Mouse (Mus musculus) forebrain, embryonic 15.5 days (tissue): ENCODE measurements around the gene Elmo3. TPM values are rescaled to one million over a fixed set of nuclear protein-coding genes. Genes with fewer than 3 reads are reported as not detected.

Source experiments
- ATAC-seq: fragments of 200-750 bp; cut with Nextera tagmentation; replicated peaks from 2 replicates; pipeline ENCODE4 v1.8.0; 2017; ENCODE audit warnings: mild to moderate bottlenecking, moderate TSS enrichment, moderate library complexity
- H3K27ac ChIP-seq: fragments of 300-500 bp; sonication (generic); replicated peaks from 2 replicates; pipeline ENCODE4 v1.5.1; 2015; ENCODE audit warnings: mild to moderate bottlenecking, inconsistent platforms
- H3K27me3 ChIP-seq: fragments of 300-500 bp; sonication (generic); 2 replicates; pipeline ENCODE4 v1.6.1; 2015; ENCODE audit warnings: inconsistent platforms
- H3K36me3 ChIP-seq: fragments of 300-500 bp; sonication (generic); 2 replicates; pipeline ENCODE4 v1.6.1; 2015; ENCODE audit warnings: mild to moderate bottlenecking, inconsistent platforms
- H3K4me1 ChIP-seq: fragments of 300-500 bp; sonication (generic); 2 replicates; pipeline ENCODE4 v1.6.1; 2015; ENCODE audit warnings: inconsistent platforms
- H3K4me2 ChIP-seq: fragments of 300-500 bp; sonication (generic); replicated peaks from 2 replicates; pipeline ENCODE4 v1.6.1; 2015; ENCODE audit warnings: mild to moderate bottlenecking, inconsistent platforms
- H3K4me3 ChIP-seq: fragments of 300-500 bp; sonication (generic); 2 replicates; pipeline ENCODE4 v1.5.1; 2015; ENCODE audit warnings: mild to moderate bottlenecking, inconsistent platforms
- H3K9ac ChIP-seq: fragments of 300-500 bp; sonication (generic); replicated peaks from 2 replicates; pipeline ENCODE4 v1.6.1; 2015; ENCODE audit warnings: mild to moderate bottlenecking, inconsistent platforms
- H3K9me3 ChIP-seq: fragments of 300-500 bp; sonication (generic); 2 replicates; pipeline ENCODE4 v1.6.1; 2016; ENCODE audit warnings: inconsistent platforms
- WGBS: fragments of 180-500 bp; shearing (Covaris S2); methylation state at CpG from one replicate; pipeline ENCODE4 v1.1.7; 2015; ENCODE audit warnings: mixed read lengths; 5-methylcytosine and 5-hydroxymethylcytosine counted together
- polyA plus RNA-seq: library from polyadenylated mRNA; unstranded; fragments of >200 nt; fragmentation: Nextera tagmentation; extraction: Ambion mirVana; gene quantifications from 2 replicates; pipeline ENCODE4 v1.2.1, GENCODE M21; 2015

Elmo3 gene
- polyA plus RNA-seq, 1 experiment from 2014 or later = 0.98 TPM

- peaks cover 12% of the 10 kb centered on the region for H3K36me3 ChIP-seq
- H3K4me1 ChIP-seq = peaks cover 19% of the 10 kb centered on the region
- WGBS = 94% methylated on average over 4 of the region's 4 CpGs
- no peak overlapping the region for H3K9ac ChIP-seq
- no peak overlapping the region for H3K4me2 ChIP-seq
- no peaks in the 10 kb centered on the region for H3K27me3 ChIP-seq
- H3K27ac ChIP-seq = no peak overlapping the region
- no peak overlapping the region for H3K4me3 ChIP-seq
- no peaks in the 10 kb centered on the region for H3K9me3 ChIP-seq
- no peak for ATAC-seq
These were observed 17.8 kb downstream of the Elmo3 start for GRCm38 (mm10) chr8:105323183-105323582.

DNA sequence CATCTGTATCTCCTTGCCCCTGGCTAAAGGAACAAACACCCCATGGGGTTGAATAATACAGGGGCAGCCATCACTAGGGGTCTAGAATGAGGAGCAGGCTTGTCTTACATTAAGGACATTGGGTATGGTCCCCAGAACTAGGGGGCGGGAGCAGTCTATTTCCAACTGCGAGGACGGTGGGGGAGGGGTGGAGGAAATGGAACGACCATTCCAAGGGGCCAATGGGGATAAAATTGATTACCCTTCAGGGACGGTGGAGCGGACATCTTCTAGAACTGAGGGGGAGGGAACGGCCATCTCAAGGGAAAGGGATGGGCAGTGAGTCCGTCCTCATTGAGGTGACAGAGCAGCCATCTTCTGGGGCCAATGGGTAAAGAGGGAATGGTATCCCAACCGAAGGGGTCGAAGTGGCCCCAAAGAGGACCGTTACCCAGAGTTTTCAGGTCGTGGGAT lies 20.3 kb downstream of the Elmo3 start:
- Histone ChIP-seq H3K27me3 (no peaks in the 10 kb centered on the region), H3K36me3 (peaks cover 33% of the 10 kb centered on the region), H3K9ac (peak overlapping the region; percentile 69), H3K4me2 (peak overlapping the region; percentile 79), H3K9me3 (no peaks in the 10 kb centered on the region), H3K4me3 (peak overlapping the region; percentile 62), H3K4me1 (peaks cover 19% of the 10 kb centered on the region), H3K27ac (peak overlapping the region; percentile 41; the same call in 1 of the 2 replicates)
- peak; percentile 63; the same call in 1 of the 2 replicates for ATAC-seq
- WGBS = under 1% methylated on average over 12 of the region's 12 CpGs

- Histone ChIP-seq H3K27ac (peak within 1 kb of the TSS; percentile 77), H3K4me3 (peak within 1 kb of the TSS; percentile 62), H3K4me1 (peaks cover 19% of the 10 kb centered on the region), H3K9me3 (no peaks in the 10 kb centered on the region), H3K27me3 (no peaks in the 10 kb centered on the region), H3K36me3 (peaks cover 38% of the 10 kb centered on the region), H3K4me2 (peak within 1 kb of the TSS; percentile 79), H3K9ac (peak within 1 kb of the TSS; percentile 69)
- WGBS = 0% methylated on average over 36 of the region's 36 CpGs
- ATAC-seq = peak; percentile 94
These were observed 20.8 kb downstream of the Elmo3 start, which contains the start of the genes Lrrc29 and Tmem208 for GRCm38 (mm10) chr8:105326141-105326672. Lrrc29 (minus strand) TSS chr8:105326278. Tmem208 (plus strand) TSS chr8:105326354.

GRCm38 (mm10) chr8:105326968-105327367 lies 21.6 kb downstream of the Elmo3 start:
- no peaks in the 10 kb centered on the region for H3K27me3 ChIP-seq
- H3K4me2 ChIP-seq = peak overlapping the region; percentile 69
- no peaks in the 10 kb centered on the region for H3K9me3 ChIP-seq
- peaks cover 19% of the 10 kb centered on the region for H3K4me1 ChIP-seq
- H3K36me3 ChIP-seq = peaks cover 40% of the 10 kb centered on the region
- peak overlapping the region; percentile 55 for H3K9ac ChIP-seq
- peak overlapping the region; percentile 62 for H3K4me3 ChIP-seq
- no peak; the same call in 1 of the 2 replicates for ATAC-seq
- H3K27ac ChIP-seq = peak overlapping the region; percentile 77; the same call in 1 of the 2 replicates
- WGBS = 38% methylated on average over 6 of the region's 6 CpGs

GRCm38 (mm10) chr8:105330325-105330724 lies 24.9 kb downstream of the Elmo3 start:
- H3K27me3 ChIP-seq = no peaks in the 10 kb centered on the region
- H3K4me1 ChIP-seq = peaks cover 13% of the 10 kb centered on the region
- 94% methylated on average over 12 of the region's 12 CpGs for WGBS
- H3K27ac ChIP-seq = no peak overlapping the region
- ATAC-seq = no peak
- no peak overlapping the region for H3K9ac ChIP-seq
- H3K4me3 ChIP-seq = no peak overlapping the region
- no peak overlapping the region for H3K4me2 ChIP-seq
- H3K36me3 ChIP-seq = peaks cover 44% of the 10 kb centered on the region
- no peaks in the 10 kb centered on the region for H3K9me3 ChIP-seq

- no peak overlapping the region for H3K9ac ChIP-seq
- peaks cover 44% of the 10 kb centered on the region for H3K36me3 ChIP-seq
- H3K27ac ChIP-seq = no peak overlapping the region
- no peak overlapping the region for H3K4me2 ChIP-seq
- no peaks in the 10 kb centered on the region for H3K9me3 ChIP-seq
- H3K27me3 ChIP-seq = no peaks in the 10 kb centered on the region
- no peak for ATAC-seq
- peaks cover 9% of the 10 kb centered on the region for H3K4me1 ChIP-seq
- 96% methylated on average over 22 of the region's 22 CpGs for WGBS
- no peak overlapping the region for H3K4me3 ChIP-seq
These were observed 26.1 kb downstream of the Elmo3 start for GRCm38 (mm10) chr8:105331469-105331868.

GRCm38 (mm10) chr8:105331931-105332330 lies 26.5 kb downstream of the Elmo3 start:
- peaks cover 44% of the 10 kb centered on the region for H3K36me3 ChIP-seq

DNA sequence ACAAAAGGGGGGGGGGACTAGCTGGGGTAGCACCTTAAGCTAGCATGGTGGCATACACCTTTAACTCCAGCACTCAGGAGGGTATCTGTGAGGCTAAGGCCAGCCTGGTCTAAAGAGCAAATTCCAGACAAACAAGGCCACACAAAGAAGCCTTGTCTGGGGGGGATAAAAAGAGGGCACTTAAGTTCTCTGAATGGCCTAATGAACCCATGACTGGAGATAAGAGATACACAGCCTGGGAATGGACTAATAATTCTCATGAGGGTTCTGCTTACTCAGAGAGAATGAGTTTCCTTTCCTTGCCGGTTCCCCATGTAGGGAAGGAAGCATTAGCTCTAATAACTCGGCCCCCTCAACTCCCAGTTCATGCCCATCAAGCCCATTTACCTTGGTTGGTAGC lies 27.1 kb downstream of the Elmo3 start:
- WGBS = 69% methylated on average over 2 of the region's 2 CpGs
- H3K9ac ChIP-seq = no peak overlapping the region
- H3K9me3 ChIP-seq = no peaks in the 10 kb centered on the region
- no peak overlapping the region for H3K27ac ChIP-seq
- no peak for ATAC-seq
- peaks cover 44% of the 10 kb centered on the region for H3K36me3 ChIP-seq
- H3K4me3 ChIP-seq = no peak overlapping the region
- no peaks in the 10 kb centered on the region for H3K27me3 ChIP-seq
- peaks cover under 1% of the 10 kb centered on the region for H3K4me1 ChIP-seq
- H3K4me2 ChIP-seq = no peak overlapping the region

More at GRCm38 (mm10) chr8:105331931-105332330, 26.5 kb downstream of the Elmo3 start:
- no peak overlapping the region for H3K4me2 ChIP-seq
- peaks cover 7% of the 10 kb centered on the region for H3K4me1 ChIP-seq
- no peaks in the 10 kb centered on the region for H3K27me3 ChIP-seq
- H3K9ac ChIP-seq = no peak overlapping the region
- H3K4me3 ChIP-seq = no peak overlapping the region
- no peaks in the 10 kb centered on the region for H3K9me3 ChIP-seq
- ATAC-seq = no peak
- WGBS = 97% methylated on average over 9 of the region's 9 CpGs
- H3K27ac ChIP-seq = no peak overlapping the region

DNA sequence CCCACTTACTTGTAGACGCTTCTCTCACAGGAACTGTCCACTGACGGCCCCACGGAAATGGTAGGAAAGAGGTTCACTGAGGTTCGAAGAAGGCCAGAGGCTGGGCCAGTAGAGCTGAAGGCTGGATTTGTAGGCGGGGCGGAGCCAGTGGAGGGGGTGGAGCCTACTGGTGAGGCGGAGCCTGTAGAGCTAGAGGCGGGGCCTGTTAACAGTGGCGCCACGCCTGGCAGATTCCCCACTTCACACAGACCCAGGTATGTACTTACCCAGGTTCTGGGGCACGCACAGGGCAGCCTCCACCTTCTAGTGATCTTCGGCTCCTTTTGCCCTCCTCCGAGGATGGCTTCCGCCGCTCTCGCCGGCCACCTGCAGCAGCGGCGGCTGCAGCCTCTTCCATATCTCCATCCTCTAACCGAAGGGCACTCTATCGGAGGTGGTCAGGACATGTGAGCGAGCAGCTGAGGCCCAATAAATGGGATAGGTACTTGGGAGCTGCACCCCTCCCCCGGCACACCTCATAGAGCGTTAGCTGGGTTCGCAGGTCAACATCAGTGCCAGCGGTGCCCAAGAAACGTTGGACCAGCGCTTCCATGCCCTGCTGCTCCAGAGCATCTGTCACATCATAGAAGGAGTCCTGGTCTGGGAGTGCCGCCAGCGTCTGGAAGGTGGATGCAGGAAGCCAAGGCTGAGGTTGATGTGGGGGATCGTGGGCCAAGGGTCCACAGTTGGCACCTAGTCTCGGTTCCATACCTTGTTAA lies 31.2 kb downstream of the Elmo3 start:
- ATAC-seq = no peak
- Histone ChIP-seq H3K4me3 (no peak overlapping the region), H3K4me1 (no peaks in the 10 kb centered on the region), H3K9me3 (no peaks in the 10 kb centered on the region), H3K9ac (no peak overlapping the region), H3K27me3 (no peaks in the 10 kb centered on the region), H3K4me2 (no peak overlapping the region), H3K27ac (no peak overlapping the region), H3K36me3 (peaks cover 9% of the 10 kb centered on the region)
- WGBS = 49% methylated on average over 32 of the region's 32 CpGs

DNA sequence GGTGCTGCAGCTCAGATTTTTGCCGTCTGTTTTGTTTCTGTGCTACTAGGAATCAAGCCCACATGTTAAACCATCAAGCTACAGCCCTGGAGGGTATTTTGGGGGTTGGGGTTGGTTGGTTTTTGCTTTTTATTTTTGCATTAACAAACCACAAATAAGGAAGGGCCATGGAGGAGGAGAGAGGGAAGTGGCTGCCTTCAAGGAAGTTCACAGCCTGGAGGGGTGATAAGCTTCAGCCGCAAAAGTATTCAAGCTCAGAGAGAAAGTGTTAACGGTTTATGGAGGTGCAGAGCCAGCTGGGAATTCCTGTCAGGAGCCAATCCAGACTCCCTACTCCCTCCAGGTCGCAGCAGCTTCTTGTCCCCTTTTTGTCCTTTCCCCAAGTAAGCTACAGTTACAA lies 33.6 kb downstream of the Elmo3 start:
- no peak overlapping the region for H3K4me3 ChIP-seq

DNA sequence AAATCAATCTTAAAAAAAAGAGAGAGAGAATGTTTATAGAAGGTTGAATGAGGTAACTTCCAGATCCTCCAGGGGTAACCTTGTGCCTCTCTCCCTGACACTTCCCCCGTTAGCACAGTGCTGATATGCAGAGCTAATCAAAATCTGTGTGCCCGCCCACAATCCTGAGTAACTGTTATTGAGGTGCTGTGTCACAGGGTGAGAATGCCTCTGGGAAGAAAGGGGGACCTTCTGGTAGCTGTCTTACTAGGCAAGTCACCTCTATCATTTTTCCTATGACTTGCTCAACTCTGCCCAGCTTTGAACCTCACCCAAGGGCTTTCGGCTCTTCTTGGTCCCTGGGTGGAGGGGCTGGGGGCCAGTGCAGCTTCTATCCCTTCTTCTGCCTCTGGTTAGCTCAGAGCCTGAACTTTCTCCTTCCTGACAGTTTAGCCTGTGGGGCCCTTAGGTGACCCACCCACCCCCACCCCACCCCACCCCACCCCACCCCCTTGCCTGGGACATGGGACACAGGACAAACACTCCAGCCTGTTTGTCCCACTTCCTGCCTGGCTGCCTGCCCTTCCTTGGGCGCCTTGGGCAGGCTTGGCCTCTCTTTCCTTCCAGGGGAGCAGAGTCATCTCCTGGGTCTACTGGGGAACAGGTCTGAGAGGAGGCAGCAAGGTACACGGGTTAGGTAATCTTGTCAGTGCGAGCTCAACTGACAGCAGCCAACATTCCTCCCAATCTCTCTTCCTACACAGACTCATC lies 34.7 kb downstream of the Elmo3 start:
- no peak for ATAC-seq
- no peaks in the 10 kb centered on the region for H3K27me3 ChIP-seq
- H3K4me3 ChIP-seq = no peak overlapping the region
- no peak overlapping the region for H3K27ac ChIP-seq
- H3K4me2 ChIP-seq = no peak overlapping the region
- 81% methylated on average over 6 of the region's 6 CpGs for WGBS
- no peaks in the 10 kb centered on the region for H3K4me1 ChIP-seq
- no peaks in the 10 kb centered on the region for H3K36me3 ChIP-seq
- no peaks in the 10 kb centered on the region for H3K9me3 ChIP-seq
- H3K9ac ChIP-seq = no peak overlapping the region

More for the DNA sequence above, 33.6 kb downstream of the Elmo3 start:
- Histone ChIP-seq H3K27ac (no peak overlapping the region), H3K4me2 (no peak overlapping the region), H3K36me3 (no peaks in the 10 kb centered on the region; the same call in 1 of the 2 replicates), H3K9me3 (no peaks in the 10 kb centered on the region), H3K9ac (no peak overlapping the region), H3K4me1 (no peaks in the 10 kb centered on the region), H3K27me3 (no peaks in the 10 kb centered on the region)
- ATAC-seq = no peak
- WGBS = 71% methylated on average over 4 of the region's 4 CpGs

GRCm38 (mm10) chr8:105341399-105341798 lies 36.0 kb downstream of the Elmo3 start:
- H3K4me3 ChIP-seq = no peak overlapping the region
- no peak overlapping the region for H3K27ac ChIP-seq
- no peaks in the 10 kb centered on the region for H3K27me3 ChIP-seq
- 0 out of 2 replicates have a peak, but pooled peaks cover 2% of the 10 kb centered on the region for H3K4me1 ChIP-seq
- no peak overlapping the region for H3K4me2 ChIP-seq
- WGBS = 32% methylated on average over 8 of the region's 8 CpGs
- H3K9ac ChIP-seq = no peak overlapping the region
- no peaks in the 10 kb centered on the region for H3K36me3 ChIP-seq
- ATAC-seq = no peak
- H3K9me3 ChIP-seq = no peaks in the 10 kb centered on the region
